Mouse (Mus musculus) heart, postnatal 0 days (tissue): ENCODE data around the gene Micu2.

Experiments
- CTCF ChIP-seq: IDR thresholded peaks from 2 replicates; pipeline ENCODE4 v1.5.1; 2016; ENCODE audit warnings: antibody characterized with exemption, control low read depth, low read depth
- EP300 ChIP-seq: IDR thresholded peaks from 2 replicates; pipeline ENCODE4 v1.6.1; 2016; ENCODE audit warnings: antibody characterized with exemption, low read depth

GRCm38 (mm10) chr14:57877921-57878320 is 121.1 kb downstream of the Micu2 start:
- TF ChIP-seq CTCF (no peak), EP300 (no peak)
